Mouse (Mus musculus) embryonic facial prominence, embryonic 14.5 days (tissue): ENCODE data around the gene Clmn. TPM values are rescaled to one million over a fixed set of nuclear protein-coding genes. Genes with fewer than 3 reads are reported as not detected.

Source experiments
- ATAC-seq: fragments of 200-750 bp; cut with Nextera tagmentation; 2 replicates; pipeline ENCODE4 v1.8.0; 2017; ENCODE audit warnings: low read depth, moderate number of reproducible peaks, moderate TSS enrichment
- DNase-seq: peaks from one replicate; pipeline ENCODE4 v3.0.0-alpha.2; 2015; ENCODE audit warnings: low spot score
- H3K27ac ChIP-seq: fragments of 300-500 bp; sonication (generic); replicated peaks from 2 replicates; pipeline ENCODE4 v1.5.1; 2014; ENCODE audit warnings: low read depth, mild to moderate bottlenecking, low read length, moderate library complexity
- H3K27me3 ChIP-seq: fragments of 300-500 bp; sonication (generic); replicated peaks from 2 replicates; pipeline ENCODE4 v1.6.1; 2014; ENCODE audit warnings: low read length; ENCODE audit not compliant: control insufficient read depth, insufficient read depth
- H3K36me3 ChIP-seq: fragments of 300-500 bp; sonication (generic); 2 replicates; pipeline ENCODE4 v1.6.1; 2014; ENCODE audit warnings: low read length, mixed read lengths; ENCODE audit not compliant: control insufficient read depth, insufficient read depth
- H3K4me1 ChIP-seq: fragments of 300-500 bp; sonication (generic); 2 replicates; pipeline ENCODE4 v1.6.1; 2014; ENCODE audit warnings: antibody characterized with exemption, low read length; ENCODE audit not compliant: control insufficient read depth, insufficient read depth
- H3K4me2 ChIP-seq: fragments of 300-500 bp; sonication (generic); 2 replicates; pipeline ENCODE4 v1.6.1; 2014; ENCODE audit warnings: low read depth, mild to moderate bottlenecking, low read length, moderate library complexity, mixed read lengths
- H3K4me3 ChIP-seq: fragments of 300-500 bp; sonication (generic); 2 replicates; pipeline ENCODE4 v1.5.1; 2014; ENCODE audit warnings: low read depth, mild to moderate bottlenecking, low read length
- H3K9ac ChIP-seq: fragments of 300-500 bp; sonication (generic); 2 replicates; pipeline ENCODE4 v1.6.1; 2014; ENCODE audit warnings: low read depth, mild to moderate bottlenecking, low read length, moderate library complexity, mixed read lengths
- H3K9me3 ChIP-seq: fragments of 300-500 bp; sonication (generic); 2 replicates; pipeline ENCODE4 v1.6.1; 2016; ENCODE audit warnings: low read length; ENCODE audit not compliant: control insufficient read depth
- WGBS: fragments of 180-500 bp; shearing (Covaris S2); extraction: QIAGEN DNeasy Blood & Tissue Kit; methylation state at CpG from one replicate; pipeline ENCODE4 v1.1.7; 2014; 5-methylcytosine and 5-hydroxymethylcytosine counted together
- polyA plus RNA-seq: library from polyadenylated mRNA; unstranded; fragments of >200 nt; fragmentation: Nextera tagmentation; extraction: Ambion mirVana; gene quantifications from 2 replicates; pipeline ENCODE4 v1.2.1, GENCODE M21; 2014

Gene Clmn
- polyA plus RNA-seq, 1 experiment from 2014 or later: 3.2 TPM

- peaks cover 6% of the 10 kb centered on the region; the same call in 1 of the 2 replicates for H3K36me3 ChIP-seq
- no peaks in the 10 kb centered on the region for H3K9me3 ChIP-seq
- peak; percentile 62; the same call in 1 of the 2 replicates for ATAC-seq
- peaks cover 22% of the 10 kb centered on the region for H3K4me1 ChIP-seq
- H3K27ac ChIP-seq: no peak overlapping the region
- no peak overlapping the region for H3K9ac ChIP-seq
- peak; percentile 54 for DNase-seq
- H3K27me3 ChIP-seq: no peaks in the 10 kb centered on the region
- no peak overlapping the region for H3K4me2 ChIP-seq
- H3K4me3 ChIP-seq: no peak overlapping the region
- WGBS: 63% methylated on average over 4 of the region's 4 CpGs
Observed at GRCm38 (mm10) chr12:104743687-104744086, 121.2 kb downstream of the Clmn start.

- no peak overlapping the region for H3K9ac ChIP-seq
- H3K4me3 ChIP-seq: no peak overlapping the region
- peaks cover 16% of the 10 kb centered on the region for H3K4me1 ChIP-seq
- H3K9me3 ChIP-seq: no peaks in the 10 kb centered on the region
- H3K4me2 ChIP-seq: no peak overlapping the region
- H3K27ac ChIP-seq: no peak overlapping the region
- DNase-seq (no peak), ATAC-seq (no peak)
- WGBS: 80% methylated on average over 6 of the region's 6 CpGs
- H3K36me3 ChIP-seq: peaks cover 14% of the 10 kb centered on the region; the same call in 1 of the 2 replicates
- no peaks in the 10 kb centered on the region for H3K27me3 ChIP-seq
Observed at GRCm38 (mm10) chr12:104742247-104742646, 122.6 kb downstream of the Clmn start.

GRCm38 (mm10) chr12:104740841-104741787, 123.8 kb downstream of the Clmn start:
- peaks cover 23% of the 10 kb centered on the region; the same call in 1 of the 2 replicates for H3K36me3 ChIP-seq
- H3K9ac ChIP-seq: no peak overlapping the region
- no peaks in the 10 kb centered on the region for H3K9me3 ChIP-seq
- WGBS: 56% methylated on average over 12 of the region's 12 CpGs
- peaks cover 16% of the 10 kb centered on the region for H3K4me1 ChIP-seq
- ATAC-seq (no peak), DNase-seq (no peak)
- no peak overlapping the region for H3K4me2 ChIP-seq
- no peaks in the 10 kb centered on the region for H3K27me3 ChIP-seq
- no peak overlapping the region for H3K4me3 ChIP-seq
- H3K27ac ChIP-seq: no peak overlapping the region

DNA sequence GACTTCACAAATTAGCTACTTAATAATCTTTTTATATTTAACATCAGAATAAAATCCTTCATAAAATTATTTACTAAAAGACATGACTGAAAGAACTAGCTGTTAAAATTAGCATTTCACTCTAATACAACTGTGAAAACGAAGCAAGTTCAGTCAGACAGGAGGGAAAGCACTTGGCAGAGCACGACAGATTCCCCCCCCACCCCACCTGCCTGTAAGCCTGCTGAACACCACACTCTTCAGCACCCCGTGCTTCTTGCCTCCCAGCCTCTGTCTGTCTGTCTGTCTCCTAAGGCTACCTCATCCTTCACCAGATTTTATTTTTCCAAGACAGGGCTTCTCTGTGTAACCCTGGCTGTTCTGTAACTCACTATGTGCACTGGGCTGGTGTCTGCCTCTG, 125.9 kb downstream of the Clmn start:
- ATAC-seq (0 out of 2 replicates have a peak, but pooled peaks have one; percentile 7), DNase-seq (no peak)
- WGBS: 60% methylated on average over 3 of the region's 3 CpGs
- H3K4me2 ChIP-seq: no peak overlapping the region
- peaks cover 16% of the 10 kb centered on the region for H3K4me1 ChIP-seq
- no peaks in the 10 kb centered on the region for H3K27me3 ChIP-seq
- H3K27ac ChIP-seq: no peak overlapping the region
- H3K9me3 ChIP-seq: no peaks in the 10 kb centered on the region
- H3K4me3 ChIP-seq: no peak overlapping the region
- H3K9ac ChIP-seq: no peak overlapping the region
- peaks cover 24% of the 10 kb centered on the region for H3K36me3 ChIP-seq

GRCm38 (mm10) chr12:104738446-104738845, 126.4 kb downstream of the Clmn start:
- Histone ChIP-seq H3K4me3 (no peak overlapping the region), H3K27ac (no peak overlapping the region), H3K36me3 (peaks cover 24% of the 10 kb centered on the region), H3K9me3 (no peaks in the 10 kb centered on the region), H3K4me1 (peaks cover 16% of the 10 kb centered on the region), H3K9ac (no peak overlapping the region), H3K4me2 (no peak overlapping the region), H3K27me3 (no peaks in the 10 kb centered on the region)
- no peak for ATAC-seq
- DNase-seq: no peak
- 80% methylated on average over 9 of the region's 9 CpGs for WGBS

- Histone ChIP-seq H3K27ac (no peak overlapping the region), H3K4me2 (no peak overlapping the region), H3K4me3 (no peak overlapping the region), H3K4me1 (peaks cover 16% of the 10 kb centered on the region), H3K9ac (no peak overlapping the region), H3K9me3 (no peaks in the 10 kb centered on the region), H3K27me3 (no peaks in the 10 kb centered on the region), H3K36me3 (peaks cover 24% of the 10 kb centered on the region)
- DNase-seq (no peak), ATAC-seq (no peak)
- 87% methylated on average over 10 of the region's 10 CpGs for WGBS
Observed at GRCm38 (mm10) chr12:104737666-104738065, 127.2 kb downstream of the Clmn start.

DNA sequence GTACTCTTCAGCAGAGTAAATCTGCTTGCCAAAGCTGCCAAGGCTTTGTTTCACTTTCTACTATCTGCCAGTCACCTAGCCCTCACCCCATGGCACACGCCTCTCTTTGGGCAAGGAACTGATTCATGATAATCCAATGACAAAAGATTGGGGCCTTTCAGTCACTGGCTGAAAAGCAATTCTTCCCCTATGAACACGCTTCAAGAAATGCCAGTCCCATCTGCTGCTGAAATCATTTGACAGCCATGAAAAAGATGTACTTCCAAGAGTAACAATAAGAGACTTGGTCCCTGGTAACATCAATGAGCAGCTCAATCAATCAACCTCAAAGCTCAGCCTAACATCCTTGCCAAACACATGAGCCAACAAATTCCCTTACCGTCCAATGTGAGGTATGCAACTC, 128.9 kb downstream of the Clmn start:
- Histone ChIP-seq H3K4me1 (0 out of 2 replicates have a peak, but pooled peaks cover 4% of the 10 kb centered on the region), H3K27ac (no peak overlapping the region), H3K27me3 (no peaks in the 10 kb centered on the region), H3K4me3 (no peak overlapping the region), H3K9ac (no peak overlapping the region), H3K4me2 (no peak overlapping the region), H3K9me3 (no peaks in the 10 kb centered on the region), H3K36me3 (peaks cover 34% of the 10 kb centered on the region)
- 72% methylated on average over 3 of the region's 3 CpGs for WGBS
- no peak for DNase-seq
- no peak for ATAC-seq

- Histone ChIP-seq H3K4me2 (no peak overlapping the region), H3K4me1 (no peaks in the 10 kb centered on the region), H3K36me3 (peaks cover 59% of the 10 kb centered on the region), H3K9ac (no peak overlapping the region), H3K27me3 (no peaks in the 10 kb centered on the region), H3K4me3 (no peak overlapping the region), H3K27ac (no peak overlapping the region), H3K9me3 (no peaks in the 10 kb centered on the region)
- no peak for DNase-seq
- no peak for ATAC-seq
Observed at GRCm38 (mm10) chr12:104733165-104733564, 131.7 kb downstream of the Clmn start.
